Mouse (Mus musculus) heart, postnatal 0 days (tissue): ENCODE data around the gene Stx8.

Experiments used
- CTCF ChIP-seq: IDR thresholded peaks from 2 replicates; pipeline ENCODE4 v1.5.1; 2016; ENCODE audit warnings: antibody characterized with exemption, control low read depth, low read depth
- EP300 ChIP-seq: IDR thresholded peaks from 2 replicates; pipeline ENCODE4 v1.6.1; 2016; ENCODE audit warnings: antibody characterized with exemption, low read depth

DNA sequence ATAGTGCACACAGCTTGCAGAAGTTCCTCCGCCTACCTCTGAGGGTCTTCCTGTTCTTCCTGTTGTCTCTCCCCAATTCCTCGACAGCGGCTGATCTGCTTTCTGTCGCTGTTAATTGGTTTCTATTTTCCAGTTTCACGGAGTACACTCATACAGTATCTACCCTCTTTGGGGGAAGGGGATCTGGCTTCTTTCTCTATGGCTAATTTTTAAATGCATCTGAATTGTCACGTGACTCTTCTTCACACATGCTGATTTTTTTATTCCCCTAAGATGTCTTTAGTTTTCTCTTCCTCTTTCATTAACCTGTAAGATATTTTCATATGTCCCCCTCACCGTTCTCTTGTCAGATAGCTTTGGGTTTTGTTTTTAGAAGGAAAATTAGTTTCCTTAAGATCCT, 46.2 kb downstream of the Stx8 start:
- TF ChIP-seq CTCF, result no peak
- TF ChIP-seq EP300, result no peak
